Mouse (Mus musculus) embryonic facial prominence, embryonic 15.5 days (tissue): Measurements from ENCODE around the gene Acvrl1. TPM values are rescaled to one million over a fixed set of nuclear protein-coding genes. Genes with fewer than 3 reads are reported as not detected.

Experiments used
- ATAC-seq: fragments of 200-750 bp; cut with Nextera tagmentation; 2 replicates; pipeline ENCODE4 v1.8.0; 2017; ENCODE audit warnings: low read depth, moderate TSS enrichment; ENCODE audit not compliant: insufficient number of reproducible peaks, low FRiP score, low TSS enrichment
- H3K27ac ChIP-seq: fragments of 300-500 bp; sonication (generic); replicated peaks from 2 replicates; pipeline ENCODE4 v1.5.1; 2015; ENCODE audit warnings: mild to moderate bottlenecking, inconsistent platforms
- H3K27me3 ChIP-seq: fragments of 300-500 bp; sonication (generic); 2 replicates; pipeline ENCODE4 v1.6.1; 2015; ENCODE audit warnings: inconsistent platforms
- H3K36me3 ChIP-seq: fragments of 300-500 bp; sonication (generic); 2 replicates; pipeline ENCODE4 v1.6.1; 2015; ENCODE audit warnings: mild to moderate bottlenecking, inconsistent platforms
- H3K4me1 ChIP-seq: fragments of 300-500 bp; sonication (generic); 2 replicates; pipeline ENCODE4 v1.6.1; 2015; ENCODE audit warnings: inconsistent platforms
- H3K4me2 ChIP-seq: fragments of 300-500 bp; sonication (generic); replicated peaks from 2 replicates; pipeline ENCODE4 v1.6.1; 2015; ENCODE audit warnings: mild to moderate bottlenecking, inconsistent platforms
- H3K4me3 ChIP-seq: fragments of 300-500 bp; sonication (generic); replicated peaks from 2 replicates; pipeline ENCODE4 v1.5.1; 2015; ENCODE audit warnings: mild to moderate bottlenecking, inconsistent platforms
- H3K9ac ChIP-seq: fragments of 300-500 bp; sonication (generic); 2 replicates; pipeline ENCODE4 v1.6.1; 2015; ENCODE audit warnings: inconsistent platforms
- H3K9me3 ChIP-seq: fragments of 300-500 bp; sonication (generic); replicated peaks from 2 replicates; pipeline ENCODE4 v1.6.1; 2016; ENCODE audit warnings: inconsistent platforms
- WGBS: fragments of 180-500 bp; shearing (Covaris S2); methylation state at CpG from one replicate; pipeline ENCODE4 v1.1.7; 2015; 5-methylcytosine and 5-hydroxymethylcytosine counted together
- polyA plus RNA-seq: library from polyadenylated mRNA; unstranded; fragments of >200 nt; fragmentation: Nextera tagmentation; extraction: Ambion mirVana; gene quantifications from 2 replicates; pipeline ENCODE4 v1.2.1, GENCODE M21; 2015

Gene Acvrl1
- polyA plus RNA-seq, 1 experiment from 2014 or later = 19.6 TPM

GRCm38 (mm10) chr15:101173421-101174211 is 45.3 kb downstream of the Acvrl1 start, which contains the start of gene Acvr1b:
TSS of gene Acvr1b (plus strand) at chr15:101174067.
- no peaks in the 10 kb centered on the region for H3K9me3 ChIP-seq
- WGBS = under 1% methylated on average over 52 of the region's 87 CpGs
- H3K4me3 ChIP-seq = peak within 1 kb of the TSS; percentile 83
- peak within 1 kb of the TSS; percentile 81 for H3K27ac ChIP-seq
- peak; percentile 92 for ATAC-seq
- H3K36me3 ChIP-seq = no peaks in the 10 kb centered on the region
- H3K27me3 ChIP-seq = no peaks in the 10 kb centered on the region
- peaks cover 40% of the 10 kb centered on the region for H3K4me1 ChIP-seq
- H3K4me2 ChIP-seq = peak within 1 kb of the TSS; percentile 82
- H3K9ac ChIP-seq = peak within 1 kb of the TSS; percentile 82

GRCm38 (mm10) chr15:101174294-101175130 is 46.2 kb downstream of the Acvrl1 start:
- H3K4me1 ChIP-seq = peaks cover 49% of the 10 kb centered on the region
- no peaks in the 10 kb centered on the region for H3K27me3 ChIP-seq
- WGBS = under 1% methylated on average over 39 of the region's 46 CpGs

GRCm38 (mm10) chr15:101175131-101175460 is 46.8 kb downstream of the Acvrl1 start:
- Histone ChIP-seq H3K9ac (peak overlapping the region; percentile 82), H3K27ac (peak overlapping the region; percentile 61), H3K4me3 (peak overlapping the region; percentile 83), H3K4me2 (peak overlapping the region; percentile 82), H3K9me3 (no peaks in the 10 kb centered on the region), H3K27me3 (no peaks in the 10 kb centered on the region), H3K36me3 (no peaks in the 10 kb centered on the region), H3K4me1 (peaks cover 55% of the 10 kb centered on the region)
- 7% methylated on average over 5 of the region's 5 CpGs for WGBS
- no peak for ATAC-seq

More at GRCm38 (mm10) chr15:101174294-101175130, 46.2 kb downstream of the Acvrl1 start:
- ATAC-seq = peak; percentile 61
- Histone ChIP-seq H3K27ac (peak overlapping the region; percentile 81), H3K4me2 (peak overlapping the region; percentile 82), H3K9me3 (no peaks in the 10 kb centered on the region), H3K36me3 (no peaks in the 10 kb centered on the region), H3K9ac (peak overlapping the region; percentile 82), H3K4me3 (peak overlapping the region; percentile 83)

GRCm38 (mm10) chr15:101175613-101176283 is 47.4 kb downstream of the Acvrl1 start:
- no peaks in the 10 kb centered on the region for H3K27me3 ChIP-seq
- H3K4me2 ChIP-seq = peak overlapping the region; percentile 82
- H3K4me3 ChIP-seq = peak overlapping the region; percentile 83
- WGBS = 18% methylated on average over 17 of the region's 17 CpGs
- H3K36me3 ChIP-seq = no peaks in the 10 kb centered on the region
- peak overlapping the region; percentile 82 for H3K9ac ChIP-seq
- no peaks in the 10 kb centered on the region for H3K9me3 ChIP-seq
- ATAC-seq = no peak
- H3K4me1 ChIP-seq = peaks cover 61% of the 10 kb centered on the region
- H3K27ac ChIP-seq = peak overlapping the region; percentile 61

- no peak for ATAC-seq
- 45% methylated on average over 3 of the region's 3 CpGs for WGBS
- H3K36me3 ChIP-seq = no peaks in the 10 kb centered on the region
- peaks cover 67% of the 10 kb centered on the region for H3K4me1 ChIP-seq
- H3K27me3 ChIP-seq = no peaks in the 10 kb centered on the region
- H3K4me3 ChIP-seq = peak overlapping the region; percentile 83
- H3K9me3 ChIP-seq = no peaks in the 10 kb centered on the region
- no peak overlapping the region for H3K9ac ChIP-seq
- peak overlapping the region; percentile 82 for H3K4me2 ChIP-seq
- H3K27ac ChIP-seq = peak overlapping the region; percentile 61
Observed at GRCm38 (mm10) chr15:101176284-101176680, 48.0 kb downstream of the Acvrl1 start.

GRCm38 (mm10) chr15:101176795-101177691 is 48.7 kb downstream of the Acvrl1 start:
- H3K4me2 ChIP-seq = no peak overlapping the region
- H3K4me3 ChIP-seq = 0 out of 2 replicates have a peak overlapping the region, but pooled peaks have one; percentile 83
- ATAC-seq = no peak
- no peak overlapping the region for H3K9ac ChIP-seq
- no peaks in the 10 kb centered on the region for H3K9me3 ChIP-seq
- H3K27me3 ChIP-seq = no peaks in the 10 kb centered on the region
- H3K4me1 ChIP-seq = peaks cover 71% of the 10 kb centered on the region
- H3K36me3 ChIP-seq = no peaks in the 10 kb centered on the region
- 52% methylated on average over 8 of the region's 8 CpGs for WGBS
- peak overlapping the region; percentile 61 for H3K27ac ChIP-seq

- 68% methylated on average over 15 of the region's 15 CpGs for WGBS
- H3K27ac ChIP-seq = peak overlapping the region; percentile 40; the same call in 1 of the 2 replicates
- no peak for ATAC-seq
- H3K9ac ChIP-seq = no peak overlapping the region
- H3K9me3 ChIP-seq = no peaks in the 10 kb centered on the region
- H3K27me3 ChIP-seq = no peaks in the 10 kb centered on the region
- H3K4me2 ChIP-seq = no peak overlapping the region
- peaks cover 67% of the 10 kb centered on the region for H3K4me1 ChIP-seq
- H3K36me3 ChIP-seq = 0 out of 2 replicates have a peak, but pooled peaks cover 5% of the 10 kb centered on the region
- no peak overlapping the region for H3K4me3 ChIP-seq
Observed at GRCm38 (mm10) chr15:101180363-101181105, 52.2 kb downstream of the Acvrl1 start.

- Histone ChIP-seq H3K4me3 (no peak overlapping the region), H3K27ac (peak overlapping the region; percentile 40; the same call in 1 of the 2 replicates), H3K4me2 (no peak overlapping the region), H3K9me3 (no peaks in the 10 kb centered on the region), H3K9ac (no peak overlapping the region), H3K4me1 (peaks cover 62% of the 10 kb centered on the region), H3K27me3 (no peaks in the 10 kb centered on the region), H3K36me3 (0 out of 2 replicates have a peak, but pooled peaks cover 8% of the 10 kb centered on the region)
- WGBS = 28% methylated on average over 5 of the region's 5 CpGs
- ATAC-seq = no peak
Observed at GRCm38 (mm10) chr15:101181106-101181466, 52.8 kb downstream of the Acvrl1 start.

- H3K27ac ChIP-seq = peak overlapping the region; percentile 40
Observed at GRCm38 (mm10) chr15:101181500-101181899, 53.2 kb downstream of the Acvrl1 start.

More at GRCm38 (mm10) chr15:101181500-101181899, 53.2 kb downstream of the Acvrl1 start:
- Histone ChIP-seq H3K27me3 (no peaks in the 10 kb centered on the region), H3K36me3 (0 out of 2 replicates have a peak, but pooled peaks cover 11% of the 10 kb centered on the region), H3K4me2 (no peak overlapping the region), H3K4me3 (no peak overlapping the region), H3K4me1 (peaks cover 58% of the 10 kb centered on the region), H3K9me3 (no peaks in the 10 kb centered on the region), H3K9ac (no peak overlapping the region)
- no peak for ATAC-seq
- 57% methylated on average over 4 of the region's 4 CpGs for WGBS
